Mouse (Mus musculus) lung, adult 2 months (tissue): Measurements from ENCODE around the gene Cpsf4l. TPM values are rescaled to one million over a fixed set of nuclear protein-coding genes. Genes with fewer than 3 reads are reported as not detected.

Experiments used
- DNase-seq: peaks from one replicate; pipeline ENCODE4 v3.0.0; 2022
- H3K4me1 ChIP-seq: fragments of 200-500 bp; 2 replicates; pipeline ENCODE4 v1.6.1; 2011; ENCODE audit warnings: low read length; ENCODE audit not compliant: control insufficient read depth, insufficient read depth
- H3K4me3 ChIP-seq: fragments of 200-500 bp; replicated peaks from 2 replicates; pipeline ENCODE3; 2011; ENCODE audit warnings: low read depth, mild to moderate bottlenecking, control low read depth, low read length; ENCODE audit errors: extremely low read depth
- CTCF ChIP-seq: fragments of 200-500 bp; IDR thresholded peaks from 2 replicates; pipeline ENCODE4 v1.5.1; 2011; ENCODE audit warnings: mild to moderate bottlenecking, low read length, control low read depth; ENCODE audit not compliant: insufficient read depth
- POLR2A ChIP-seq: fragments of 200-500 bp; IDR thresholded peaks from 2 replicates; pipeline ENCODE4 v1.6.1; 2011; ENCODE audit warnings: low read depth, mild to moderate bottlenecking, control low read depth, low read length, borderline replicate concordance; ENCODE audit errors: extremely low read depth
- WGBS: fragments of 180-500 bp; shearing (Covaris S2); methylation state at CpG from one replicate; pipeline ENCODE4 v1.1.7; 2018; 5-methylcytosine and 5-hydroxymethylcytosine counted together
- polyA plus RNA-seq: library from polyadenylated mRNA; depleted of rRNA; stranded (reverse); fragments of >200 nt; gene quantifications from 2 replicates; pipeline ENCODE4 v1.2.3, GENCODE M21; 2012

Gene Cpsf4l
- polyA plus RNA-seq, 1 experiment = not detected

- TF ChIP-seq POLR2A (no peak), CTCF (no peak)
- Histone ChIP-seq H3K4me1 (peaks cover 6% of the 10 kb centered on the region), H3K4me3 (peak overlapping the region; percentile 96)
- 39% methylated on average over 25 of the region's 25 CpGs for WGBS
- no peak for DNase-seq
Observed at GRCm38 (mm10) chr11:113684707-113685426, 24.9 kb downstream of the Cpsf4l start.

GRCm38 (mm10) chr11:113683957-113684706 lies 25.7 kb downstream of the Cpsf4l start, which contains the start of the genes Fam104a and D11Wsu47e:
TSS of gene Fam104a (minus strand) at chr11:113684155.
TSS of gene D11Wsu47e (plus strand) at chr11:113684412.
- peak within 1 kb of the TSS; percentile 100 for H3K4me3 ChIP-seq
- WGBS = under 1% methylated on average over 70 of the region's 73 CpGs
- H3K4me1 ChIP-seq = peaks cover 8% of the 10 kb centered on the region
- TF ChIP-seq POLR2A (peak; percentile 71; the same call in 1 of the 2 replicates), CTCF (no peak)
- DNase-seq = peak; percentile 93

GRCm38 (mm10) chr11:113683627-113683956 lies 26.2 kb downstream of the Cpsf4l start:
- H3K4me3 ChIP-seq = peak overlapping the region; percentile 100
- TF ChIP-seq POLR2A (no peak), CTCF (no peak)
- no peak for DNase-seq
- WGBS = under 1% methylated on average over 37 of the region's 38 CpGs
- peaks cover 9% of the 10 kb centered on the region for H3K4me1 ChIP-seq

- peak; percentile 43 for DNase-seq
- TF ChIP-seq POLR2A = peak; percentile 3; the same call in 1 of the 2 replicates
- no peak for TF ChIP-seq CTCF
- Histone ChIP-seq H3K4me1 (peaks cover 11% of the 10 kb centered on the region), H3K4me3 (peak overlapping the region; percentile 100)
- 1% methylated on average over 38 of the region's 38 CpGs for WGBS
Observed at GRCm38 (mm10) chr11:113682897-113683626, 26.8 kb downstream of the Cpsf4l start.

- TF ChIP-seq POLR2A (no peak), CTCF (no peak)
- Histone ChIP-seq H3K4me3 (no peak overlapping the region), H3K4me1 (peaks cover 11% of the 10 kb centered on the region)
- no peak for DNase-seq
Observed at GRCm38 (mm10) chr11:113681979-113682378, 27.8 kb downstream of the Cpsf4l start.

- no peak for TF ChIP-seq POLR2A
- no peak for TF ChIP-seq CTCF
- 70% methylated on average over 2 of the region's 2 CpGs for WGBS
- Histone ChIP-seq H3K4me3 (no peak overlapping the region), H3K4me1 (peaks cover 11% of the 10 kb centered on the region)
- no peak for DNase-seq
Observed at GRCm38 (mm10) chr11:113680954-113681353, 28.9 kb downstream of the Cpsf4l start.

GRCm38 (mm10) chr11:113678373-113678772 lies 31.4 kb downstream of the Cpsf4l start:
- Histone ChIP-seq H3K4me1 (peaks cover 8% of the 10 kb centered on the region), H3K4me3 (no peak overlapping the region)
- 68% methylated on average over 8 of the region's 8 CpGs for WGBS
- no peak for TF ChIP-seq POLR2A
- no peak for TF ChIP-seq CTCF
- DNase-seq = no peak

- DNase-seq = no peak
- Histone ChIP-seq H3K4me1 (peaks cover 5% of the 10 kb centered on the region; the same call in 1 of the 2 replicates), H3K4me3 (no peak overlapping the region)
- WGBS = 92% methylated on average over 2 of the region's 2 CpGs
- no peak for TF ChIP-seq POLR2A
- TF ChIP-seq CTCF = no peak
Observed at GRCm38 (mm10) chr11:113677378-113677777, 32.4 kb downstream of the Cpsf4l start.

- no peak for DNase-seq
- 60% methylated on average over 2 of the region's 2 CpGs for WGBS
- Histone ChIP-seq H3K4me1 (peaks cover 5% of the 10 kb centered on the region; the same call in 1 of the 2 replicates), H3K4me3 (no peak overlapping the region)
- no peak for TF ChIP-seq POLR2A
- no peak for TF ChIP-seq CTCF
Observed at GRCm38 (mm10) chr11:113676847-113677246, 33.0 kb downstream of the Cpsf4l start.
